Mouse (Mus musculus): ENCODE data around the gene Ywhah.
"Not testable (repeated sequence)": the region's sequence is repeated elsewhere in the genome, so short reads cannot be mapped to it uniquely, and the experiment has no call there.

Ywhah gene

GRCm38 (mm10) chr5:33011132-33012106 is 7.2 kb upstream of the Ywhah start:
- DNase-seq (ENCODE audit: low read depth in 2 of 2, low spot score in 2 of 2), result no peak

- DNase-seq (ENCODE audit: low read depth in 2 of 2, low spot score in 2 of 2), result no peak
Measured at GRCm38 (mm10) chr5:33014096-33014495, 4.5 kb upstream of the Ywhah start.

GRCm38 (mm10) chr5:33015579-33015978 is 3.0 kb upstream of the Ywhah start:
- no peak for DNase-seq (ENCODE audit: low read depth in 2 of 2, low spot score in 2 of 2)

GRCm38 (mm10) chr5:33018189-33018560 is 441 bp upstream of the Ywhah start:
- DNase-seq (ENCODE audit: low read depth in 2 of 2, low spot score in 2 of 2), result no peak

- DNase-seq (ENCODE audit: low read depth in 2 of 2, low spot score in 2 of 2), result peak in 1 of 2 experiments; percentile 11
Measured at GRCm38 (mm10) chr5:33019426-33019821, 808 bp downstream of the Ywhah start.

GRCm38 (mm10) chr5:33021622-33022021 is 3.0 kb downstream of the Ywhah start:
- DNase-seq (ENCODE audit: low read depth in 2 of 2, low spot score in 2 of 2), result peak; percentile 33 to 49

GRCm38 (mm10) chr5:33023337-33023736 is 4.7 kb downstream of the Ywhah start:
- DNase-seq (ENCODE audit: low read depth in 2 of 2, low spot score in 2 of 2), result no peak

GRCm38 (mm10) chr5:33024474-33024873 is 5.9 kb downstream of the Ywhah start:
- no peak for DNase-seq (ENCODE audit: low read depth in 2 of 2, low spot score in 2 of 2)

- DNase-seq (ENCODE audit: low read depth in 2 of 2, low spot score in 2 of 2), result no peak
Measured at GRCm38 (mm10) chr5:33028656-33029055, 10.0 kb downstream of the Ywhah start.

- no peak for DNase-seq (ENCODE audit: low read depth in 2 of 2, low spot score in 2 of 2)
Measured at GRCm38 (mm10) chr5:33030425-33031175, 12.0 kb downstream of the Ywhah start.

- DNase-seq (ENCODE audit: low read depth in 2 of 2, low spot score in 2 of 2), result no peak
Measured at GRCm38 (mm10) chr5:33032036-33032773, 13.6 kb downstream of the Ywhah start.

- DNase-seq (ENCODE audit: low read depth in 2 of 2, low spot score in 2 of 2), result peak; percentile 47 to 67
Measured at GRCm38 (mm10) chr5:33033121-33033520, 14.5 kb downstream of the Ywhah start.

- DNase-seq (ENCODE audit: low read depth in 2 of 2, low spot score in 2 of 2), result not testable (repeated sequence)
Measured at GRCm38 (mm10) chr5:33033633-33034032, 15.0 kb downstream of the Ywhah start.

- peak in 1 of 2 experiments; percentile 20 for DNase-seq (ENCODE audit: low read depth in 2 of 2, low spot score in 2 of 2)
Measured at GRCm38 (mm10) chr5:33034100-33034499, 15.5 kb downstream of the Ywhah start.

- DNase-seq (ENCODE audit: low read depth in 2 of 2, low spot score in 2 of 2), result no peak
Measured at GRCm38 (mm10) chr5:33034916-33035315, 16.3 kb downstream of the Ywhah start.

- DNase-seq (ENCODE audit: low read depth in 2 of 2, low spot score in 2 of 2), result no peak
Measured at GRCm38 (mm10) chr5:33038656-33039509, 20.3 kb downstream of the Ywhah start.

- DNase-seq (ENCODE audit: low read depth in 2 of 2, low spot score in 2 of 2), result peak; percentile 69 to 76
Measured at GRCm38 (mm10) chr5:33039510-33039911, 20.9 kb downstream of the Ywhah start.

GRCm38 (mm10) chr5:33040735-33041134 is 22.1 kb downstream of the Ywhah start:
- not testable (repeated sequence) for DNase-seq (ENCODE audit: low read depth in 2 of 2, low spot score in 2 of 2)

- peak; percentile 20 to 40 for DNase-seq (ENCODE audit: low read depth in 2 of 2, low spot score in 2 of 2)
Measured at GRCm38 (mm10) chr5:33043397-33043796, 24.8 kb downstream of the Ywhah start.

GRCm38 (mm10) chr5:33044636-33045315 is 26.2 kb downstream of the Ywhah start:
- DNase-seq (ENCODE audit: low read depth in 2 of 2, low spot score in 2 of 2), result no peak
